Mouse (Mus musculus) ES-Bruce4 (cell line): ENCODE measurements around the gene Retreg1.

Source experiments
- CTCF ChIP-seq: IDR thresholded peaks from one replicate; pipeline ENCODE4 v1.8.1; 2011; ENCODE audit warnings: low read depth, low read length
- EP300 ChIP-seq: IDR thresholded peaks from 2 replicates; pipeline ENCODE4 v1.6.1; 2011; ENCODE audit warnings: low read depth, low read length; ENCODE audit not compliant: insufficient read depth
- POLR2A ChIP-seq: IDR thresholded peaks from one replicate; pipeline ENCODE4 v1.8.1; 2011; ENCODE audit warnings: low read length; ENCODE audit not compliant: insufficient read depth

DNA sequence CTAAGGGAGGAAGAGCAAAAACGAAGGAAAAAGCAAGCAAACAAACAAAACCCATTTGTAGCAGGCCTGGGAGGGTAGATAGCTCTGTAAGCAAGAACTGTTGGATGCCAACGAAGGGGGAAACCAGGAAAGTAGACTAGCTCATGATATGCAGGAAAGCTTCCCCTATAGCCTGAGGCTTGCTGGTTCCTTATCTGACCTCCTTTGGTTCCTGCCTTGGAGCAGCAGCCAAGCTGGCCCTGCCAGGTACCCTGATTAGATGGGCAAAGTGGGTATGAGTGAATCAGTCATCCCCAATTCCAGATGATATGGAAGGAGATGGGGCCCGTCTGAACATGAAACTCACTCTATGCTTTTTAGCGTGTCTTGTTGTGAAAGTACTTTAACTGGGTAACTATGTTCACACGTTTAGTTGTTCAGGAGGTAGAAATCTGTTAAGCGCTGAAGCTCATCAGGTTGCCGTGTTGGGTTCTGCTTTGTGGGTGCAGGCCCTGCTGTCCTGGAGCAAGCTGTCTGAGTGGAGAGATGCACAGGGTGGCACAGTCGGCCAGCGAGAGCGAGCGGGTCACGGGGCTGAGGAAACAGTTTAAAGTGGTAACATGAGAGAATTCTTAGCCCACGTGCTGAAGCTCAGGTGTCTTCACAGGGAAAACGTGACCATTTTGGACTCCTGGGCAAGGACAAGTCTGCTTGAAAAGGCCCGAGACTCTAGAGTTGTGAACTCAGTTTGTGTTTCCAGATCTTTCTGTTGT, 100.6 kb downstream of the Retreg1 start:
- TF ChIP-seq CTCF (no peak), POLR2A (no peak), EP300 (no peak)
